Mouse (Mus musculus) embryo, embryonic 10.5 days (tissue): ENCODE data around the gene Gm5089.

Source experiments
- DNase-seq: peaks from one replicate; pipeline ENCODE4 v3.0.0-alpha.2; 2015; ENCODE audit warnings: low spot score

The Gm5089 gene

DNA sequence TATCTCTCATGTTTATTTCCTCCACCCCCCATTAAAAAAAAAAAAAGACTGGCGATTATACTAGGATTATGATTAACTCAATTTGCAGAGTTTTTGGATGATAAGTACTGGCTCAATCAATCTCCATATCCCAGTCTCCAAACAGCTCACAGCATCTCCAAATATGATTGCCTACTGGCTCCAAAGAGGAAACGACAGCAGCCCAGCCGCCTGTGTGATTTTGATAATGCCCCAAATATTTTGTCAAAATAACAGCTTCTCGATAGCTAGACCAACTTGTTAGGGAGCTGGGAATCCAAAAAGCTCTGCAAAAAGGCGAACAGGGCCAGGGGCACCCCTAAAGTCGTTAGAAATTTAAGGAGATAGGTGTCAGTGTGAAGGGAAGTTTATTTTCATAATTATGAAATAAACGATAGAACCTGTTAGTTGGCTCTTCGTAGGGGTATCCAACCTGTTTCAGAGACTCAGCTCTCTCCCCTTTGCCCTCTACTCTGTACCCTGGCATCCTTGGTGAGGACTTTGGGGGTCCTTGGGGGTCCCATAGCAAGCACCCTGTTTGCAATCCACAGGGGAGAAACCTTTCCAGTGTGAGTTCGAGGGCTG, 27.2 kb upstream of the Gm5089 start:
- peak; percentile 46 for DNase-seq

DNA sequence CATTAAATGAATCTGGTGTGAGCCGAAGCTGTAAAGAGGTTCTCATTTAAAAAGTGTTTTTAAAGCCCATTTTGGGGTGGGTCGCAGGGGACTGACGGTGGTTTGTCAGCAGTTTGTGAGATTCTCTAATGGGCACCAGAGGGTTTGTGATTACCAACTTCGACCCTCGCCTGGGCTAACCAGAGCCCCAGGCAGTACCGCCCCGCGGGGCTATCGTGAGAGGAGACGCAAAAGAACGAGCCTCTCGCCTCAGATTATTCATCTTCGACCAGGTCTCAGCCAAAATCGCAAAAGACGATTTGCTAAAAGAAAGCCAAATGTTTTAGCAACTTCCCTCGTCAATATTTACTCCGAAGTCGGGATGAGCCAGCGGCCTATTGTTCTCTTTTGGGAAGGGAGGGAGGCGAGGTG, 26.4 kb upstream of the Gm5089 start:
- peak; percentile 72 for DNase-seq

- DNase-seq: no peak
These were observed 25.9 kb upstream of the Gm5089 start for GRCm38 (mm10) chr14:122476822-122477215.

- DNase-seq: peak; percentile 61
These were observed 25.3 kb upstream of the Gm5089 start for GRCm38 (mm10) chr14:122476041-122476821.

DNA sequence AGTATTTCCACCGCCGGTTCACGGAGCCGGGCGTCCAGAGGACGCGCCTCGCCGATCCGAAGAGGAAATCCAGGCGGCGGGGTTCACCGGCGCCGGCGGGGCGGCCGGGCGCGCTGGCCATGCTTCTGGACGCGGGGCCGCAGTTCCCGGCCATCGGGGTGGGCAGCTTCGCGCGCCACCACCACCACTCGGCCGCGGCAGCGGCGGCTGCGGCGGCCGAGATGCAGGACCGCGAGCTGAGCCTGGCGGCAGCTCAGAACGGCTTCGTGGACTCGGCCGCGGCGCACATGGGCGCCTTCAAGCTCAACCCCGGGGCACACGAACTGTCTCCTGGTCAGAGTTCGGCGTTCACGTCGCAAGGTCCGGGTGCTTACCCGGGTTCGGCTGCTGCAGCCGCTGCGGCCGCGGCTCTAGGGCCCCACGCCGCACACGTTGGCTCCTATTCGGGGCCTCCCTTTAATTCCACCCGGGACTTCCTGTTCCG, 24.7 kb upstream of the Gm5089 start:
- no peak for DNase-seq

DNA sequence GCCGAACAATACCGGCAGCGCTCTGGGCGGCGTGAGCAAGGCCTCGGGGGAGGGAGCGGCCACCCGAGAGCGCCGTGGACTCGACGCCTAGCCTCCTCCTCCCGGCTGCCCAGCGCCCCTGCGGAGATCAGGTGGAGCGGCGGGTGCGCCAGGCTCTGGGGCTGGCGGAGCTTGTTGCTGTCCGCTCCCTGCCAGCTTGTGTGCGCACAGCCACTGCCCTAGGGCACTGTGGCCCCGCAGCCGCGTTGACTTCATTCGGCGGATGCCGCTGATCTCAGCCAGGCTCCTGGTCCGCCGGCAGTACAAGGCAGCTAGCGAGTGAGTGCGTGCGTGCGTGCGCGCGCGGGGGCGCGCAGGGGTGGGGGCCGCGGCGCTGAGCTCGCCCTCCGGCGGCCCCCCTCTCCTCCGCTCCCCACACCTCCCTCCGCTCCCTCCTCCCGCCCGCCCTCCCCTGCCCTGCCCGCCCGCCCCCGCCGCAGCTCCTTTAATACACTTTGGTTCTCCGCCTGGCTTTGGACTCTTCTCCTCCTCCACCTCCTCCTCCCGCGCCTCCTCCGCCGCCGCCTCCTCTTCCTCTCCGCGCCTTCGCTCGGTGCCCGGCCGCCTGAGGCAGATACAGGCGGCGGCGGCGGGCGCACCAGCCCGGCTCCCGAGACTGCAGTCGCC, 24.1 kb upstream of the Gm5089 start, which contains the start of gene Zic2:
TSS of gene Zic2 (plus strand) at position 545 of the 666 bp plus-strand sequence.
- peak; percentile 80 for DNase-seq

GRCm38 (mm10) chr14:122474041-122474890, 23.4 kb upstream of the Gm5089 start:
- peak; percentile 93 for DNase-seq

DNA sequence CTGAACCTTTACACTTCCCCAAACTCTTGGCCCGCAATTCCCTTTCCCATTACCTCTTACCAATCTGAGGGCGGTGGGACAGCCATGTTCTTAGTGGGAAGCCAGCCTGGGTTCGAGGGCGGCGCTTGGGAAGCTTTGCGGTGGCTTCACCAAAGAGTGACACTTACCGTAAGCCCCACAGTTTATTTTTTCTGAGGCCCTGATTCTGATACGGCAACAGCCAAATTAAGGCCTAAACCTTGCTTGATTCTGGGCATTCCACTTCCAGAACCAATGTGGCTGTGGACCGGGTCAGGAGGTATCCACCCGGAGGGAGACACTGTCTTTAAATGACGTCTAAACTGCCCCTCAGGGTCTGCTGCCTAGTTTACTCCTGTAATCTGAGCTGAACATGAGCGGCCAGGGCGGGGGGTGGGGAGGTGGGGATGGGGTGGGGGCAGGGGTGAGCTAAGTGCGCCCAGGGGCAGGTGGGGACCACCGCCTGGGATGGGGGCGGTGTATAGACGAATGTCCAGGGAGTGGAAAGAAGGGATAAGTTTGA, 22.4 kb upstream of the Gm5089 start:
- DNase-seq: peak; percentile 64

DNA sequence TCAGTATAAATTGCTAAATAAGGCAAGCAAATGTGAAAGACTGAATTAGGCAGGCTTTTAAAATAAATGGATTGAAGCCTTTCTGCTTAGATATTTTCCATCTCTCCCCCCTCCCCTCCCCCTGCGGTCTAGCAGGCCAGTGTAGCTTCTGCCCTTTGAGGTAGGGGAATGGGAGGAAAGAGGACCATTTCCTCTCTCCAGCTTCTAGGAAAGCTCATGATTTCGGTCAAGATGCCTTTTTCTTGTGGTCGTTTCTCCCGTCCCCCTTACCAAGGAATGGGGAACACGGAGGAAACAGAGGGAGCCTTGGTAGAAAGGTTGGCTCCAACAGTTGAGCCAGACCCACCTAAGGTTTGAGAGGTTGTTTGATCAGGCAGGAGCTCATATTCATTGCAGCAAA, 21.7 kb upstream of the Gm5089 start:
- peak; percentile 64 for DNase-seq

DNA sequence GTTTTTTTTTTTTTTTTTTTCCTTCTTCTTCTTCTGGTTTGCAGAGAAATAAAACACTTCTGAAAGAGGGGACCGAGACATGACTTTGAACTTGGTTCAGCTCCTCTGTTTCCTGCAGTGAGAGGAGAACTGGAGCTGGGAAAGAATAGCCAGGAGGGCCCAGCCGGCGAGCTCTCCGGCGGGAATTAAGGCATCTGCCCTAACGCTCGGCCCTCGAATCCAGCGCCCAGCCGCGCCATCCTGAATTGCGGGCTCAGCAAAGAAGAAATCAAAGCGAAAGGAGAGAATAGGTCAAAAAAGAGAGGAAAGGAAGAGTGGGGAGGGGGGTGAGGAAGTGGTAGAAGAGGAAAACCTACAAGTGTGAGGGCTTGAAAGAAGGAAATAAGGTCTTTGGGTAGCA, 21.2 kb upstream of the Gm5089 start:
- DNase-seq: peak; percentile 70

GRCm38 (mm10) chr14:122471449-122472085, 20.7 kb upstream of the Gm5089 start:
- DNase-seq: peak; percentile 43

DNA sequence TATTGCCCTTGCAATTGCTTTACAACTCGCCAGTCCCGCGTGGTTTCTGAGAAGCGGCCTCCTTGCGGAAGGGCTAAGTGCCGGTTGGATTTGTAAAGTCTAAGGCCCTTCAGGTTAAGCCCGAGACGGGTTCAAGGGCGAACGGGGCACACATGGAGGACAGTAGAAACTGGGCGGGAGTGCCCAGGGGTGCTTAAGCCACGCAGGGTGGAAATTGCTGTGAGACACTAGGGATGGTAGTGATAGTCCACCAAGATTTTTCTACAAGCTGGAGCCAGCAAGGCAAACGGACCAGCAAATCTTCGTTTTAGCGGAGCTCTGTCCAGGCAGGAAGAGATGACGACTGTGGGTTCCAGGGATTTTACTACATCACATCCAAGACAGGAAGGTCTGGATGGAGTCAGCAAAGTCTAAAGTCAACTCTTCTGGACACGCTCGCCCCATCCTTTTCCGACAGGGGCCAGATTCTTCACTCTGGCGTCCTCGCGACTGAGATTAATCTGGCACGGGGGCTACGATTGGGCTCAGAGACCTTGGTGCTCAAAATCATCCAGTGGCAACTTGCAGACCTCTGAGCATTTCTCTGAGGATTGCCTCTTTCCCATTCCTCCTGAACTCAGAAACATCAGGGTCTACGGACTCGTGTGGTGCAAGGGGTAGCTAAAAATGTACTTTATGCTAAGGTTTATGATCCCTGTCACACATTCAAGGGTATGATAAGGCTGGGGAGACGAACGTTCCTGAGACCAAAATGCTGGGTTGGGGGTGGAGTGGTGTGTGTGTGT, 18.2 kb upstream of the Gm5089 start:
- DNase-seq: peak; percentile 69

DNA sequence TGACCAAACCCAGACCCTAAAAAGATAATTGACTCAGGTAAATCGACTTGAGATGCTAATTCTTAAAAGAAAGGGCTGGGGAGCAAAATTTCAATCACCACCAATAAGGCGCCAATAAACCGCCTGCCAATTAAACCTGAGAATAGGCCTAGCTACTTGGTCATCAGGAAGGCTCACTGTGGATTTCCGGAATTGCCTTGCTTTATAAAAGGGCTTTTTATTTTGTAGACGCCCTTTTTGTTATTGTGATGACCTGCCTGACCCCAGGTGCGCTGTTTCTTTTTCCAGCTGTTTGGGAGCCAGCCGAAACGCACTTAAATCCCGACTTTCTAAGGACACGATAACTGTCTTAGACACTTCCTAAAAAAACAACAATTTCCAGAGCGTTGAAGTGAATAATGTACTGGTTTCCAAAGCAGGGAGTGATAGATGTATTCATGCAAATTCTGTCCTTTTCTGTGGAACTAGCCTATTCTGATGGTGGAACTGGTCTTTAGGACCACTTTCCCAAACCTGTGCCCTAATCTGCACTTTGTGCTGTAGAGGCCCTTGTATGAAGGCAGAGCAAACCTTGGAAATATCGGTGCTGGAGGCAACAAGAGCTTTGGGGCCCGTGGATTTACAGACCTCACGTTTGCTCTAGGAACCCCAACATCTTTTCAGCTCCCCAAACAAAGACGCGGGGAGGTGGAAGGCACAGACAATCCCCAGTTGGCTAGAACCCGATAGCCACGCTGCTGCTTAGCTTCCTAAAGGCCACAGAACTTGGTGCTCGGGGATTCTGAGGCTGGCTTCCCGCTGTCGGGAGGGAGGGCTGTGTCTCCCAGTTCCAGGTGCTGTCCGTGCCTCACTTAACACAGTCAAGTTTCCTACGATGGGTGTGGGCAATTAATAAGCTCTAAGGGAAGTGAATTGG, 17.3 kb upstream of the Gm5089 start:
- DNase-seq: peak; percentile 72

GRCm38 (mm10) chr14:122466756-122467362, 15.9 kb upstream of the Gm5089 start:
- DNase-seq: peak; percentile 59

DNA sequence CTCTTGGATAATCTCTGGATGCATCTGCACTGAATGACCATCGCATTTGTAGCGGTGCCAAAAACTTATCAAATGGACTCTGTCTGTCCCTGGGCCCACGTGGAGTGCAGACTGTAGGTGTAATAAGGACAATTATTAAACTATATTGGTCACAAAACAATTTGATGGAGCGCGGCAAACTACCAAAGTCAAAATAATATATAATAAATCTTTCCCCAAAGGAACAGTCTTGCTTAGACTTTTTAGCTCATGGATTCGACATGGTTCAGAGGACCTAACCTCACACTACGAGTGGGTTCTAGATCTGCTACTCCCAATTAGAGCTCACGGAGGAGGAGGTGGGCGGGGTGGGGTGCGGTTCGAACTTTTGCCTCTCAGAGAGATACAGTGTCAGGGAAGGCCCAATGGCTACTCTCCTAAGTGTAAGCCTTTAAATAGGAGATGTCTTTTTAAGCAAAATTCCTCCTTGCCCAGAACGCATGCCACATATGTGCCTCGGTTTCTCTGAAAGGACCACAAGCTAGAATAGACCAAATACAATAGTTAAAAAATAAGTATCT, 15.1 kb upstream of the Gm5089 start:
- peak; percentile 46 for DNase-seq

DNA sequence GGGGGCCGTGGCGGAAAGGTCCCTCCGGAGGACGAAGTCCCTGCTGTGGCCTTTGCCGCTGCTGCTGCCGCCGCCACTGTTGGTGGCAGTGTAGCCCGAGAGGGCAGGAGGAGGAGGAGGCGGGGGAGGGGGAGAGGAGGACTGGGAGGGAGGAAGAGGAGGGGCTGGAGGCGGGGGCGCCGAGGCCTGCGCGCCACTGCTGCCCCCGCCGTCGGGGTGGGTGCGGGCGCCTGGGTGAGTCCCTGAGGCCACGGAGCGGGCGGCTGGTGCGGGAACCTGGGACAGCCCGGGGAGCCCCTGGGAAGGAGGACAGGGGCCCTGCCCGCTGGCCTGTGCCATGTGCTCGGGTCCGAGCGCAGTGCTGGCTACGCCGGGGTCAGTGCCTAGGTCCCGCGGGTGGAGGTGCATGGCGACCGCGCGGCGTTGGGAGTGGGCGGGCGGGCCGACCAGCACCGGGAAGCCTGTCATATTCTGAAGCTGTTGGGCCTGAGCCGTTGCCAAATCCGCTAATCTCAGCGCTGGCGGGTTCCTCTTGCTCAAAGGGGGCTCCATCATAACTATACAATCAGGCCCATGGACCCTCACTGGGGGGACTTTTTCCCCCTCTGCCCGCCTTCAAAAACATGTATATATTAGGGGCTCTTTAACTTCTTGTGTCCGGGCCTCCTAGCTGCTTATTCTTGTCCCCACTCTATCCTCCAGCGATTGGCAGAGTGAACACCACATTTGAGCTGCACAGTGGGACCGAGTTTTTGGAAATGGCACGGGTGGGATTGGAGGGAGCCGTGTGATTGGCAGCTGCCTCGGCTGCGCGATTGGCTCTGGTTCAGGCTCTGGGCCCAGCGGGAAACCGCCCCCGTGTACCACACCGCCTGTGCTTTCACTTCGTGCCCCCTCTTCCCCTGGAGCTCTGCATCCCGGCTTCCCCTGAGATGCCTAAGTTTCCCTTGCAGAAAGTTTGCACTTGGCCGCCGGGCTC, 14.1 kb upstream of the Gm5089 start, which contains the start of gene Zic5:
TSS of gene Zic5 (minus strand) at position 915 of the 979 bp plus-strand sequence.
- DNase-seq: peak; percentile 86

DNA sequence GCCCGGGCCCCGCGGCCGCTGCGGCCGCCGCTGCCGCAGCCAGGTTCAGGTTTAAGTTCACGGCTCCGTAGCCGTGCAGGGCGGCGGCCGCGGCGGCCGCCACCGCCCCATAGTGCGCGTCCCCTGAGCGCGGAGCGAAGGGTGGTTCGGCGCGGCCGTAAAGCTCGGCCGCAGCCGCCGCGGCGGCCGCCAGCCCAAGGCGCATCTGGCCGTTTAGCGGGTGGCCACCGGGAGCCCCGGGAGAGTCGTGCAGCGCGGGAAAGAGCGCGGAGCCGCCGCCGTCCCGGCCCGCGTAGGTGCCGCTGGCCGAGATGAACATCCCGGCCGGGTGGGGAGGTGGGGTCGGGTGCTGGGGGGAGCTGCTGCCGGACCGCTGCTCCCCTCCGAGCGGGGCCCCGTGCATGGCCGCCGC, 13.4 kb upstream of the Gm5089 start:
- peak; percentile 65 for DNase-seq
